Mouse (Mus musculus) brain, embryonic 14.5 days (tissue): ENCODE results near the gene Fcgr4.

Experiments used
- CTCF ChIP-seq: fragments of 200-500 bp; IDR thresholded peaks from 2 replicates; pipeline ENCODE4 v1.5.1; 2012; ENCODE audit warnings: inconsistent platforms, mild to moderate bottlenecking, moderate library complexity, borderline replicate concordance; ENCODE audit not compliant: insufficient read depth, insufficient read length; ENCODE audit errors: extremely low read depth
- POLR2A ChIP-seq: fragments of 200-500 bp; IDR thresholded peaks from 2 replicates; pipeline ENCODE4 v1.6.1; 2012; ENCODE audit warnings: mild to moderate bottlenecking, inconsistent platforms, borderline replicate concordance; ENCODE audit not compliant: poor library complexity, insufficient read depth, insufficient read length, severe bottlenecking; ENCODE audit errors: extremely low read depth

DNA sequence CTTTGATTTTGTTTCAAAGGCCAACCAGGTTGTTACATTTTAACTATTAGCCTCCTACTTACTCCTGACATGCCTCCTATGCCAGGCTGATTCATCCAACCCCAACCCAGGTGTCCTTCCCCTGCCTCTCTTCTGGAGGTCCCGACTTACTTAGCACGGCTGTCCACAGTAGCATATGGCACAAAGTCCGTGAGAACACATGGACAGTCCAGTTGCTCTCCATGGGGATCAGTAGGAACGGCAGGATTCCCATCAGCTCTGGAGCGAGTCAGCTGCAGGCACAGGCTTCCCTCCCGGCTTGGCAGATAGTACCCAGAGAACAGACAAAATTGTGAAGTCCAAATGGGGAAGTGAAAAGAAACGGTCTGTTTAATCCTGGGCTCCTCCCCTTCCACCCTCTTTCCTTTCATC is 43.0 kb upstream of the Fcgr4 start:
- TF ChIP-seq CTCF (no peak), POLR2A (no peak)
